Mouse (Mus musculus) 3134 (cell line): ENCODE results near the gene 1600002K03Rik.

ENCODE experiments used
- DNase-seq: peaks from one replicate; pipeline ENCODE4 v3.0.0-alpha.2; 2011; ENCODE audit warnings: low spot score; ENCODE audit not compliant: insufficient read length; ENCODE audit errors: extremely low read depth

Gene 1600002K03Rik

GRCm38 (mm10) chr10:80140666-80141035 lies 32.1 kb upstream of the 1600002K03Rik start, which contains the start of gene Cbarp:
TSS of gene Cbarp (minus strand) at chr10:80140835.
- no peak for DNase-seq

- peak; percentile 98 for DNase-seq
Observed at GRCm38 (mm10) chr10:80141243-80141642, 31.5 kb upstream of the 1600002K03Rik start.

- DNase-seq, result peak; percentile 91
Observed at GRCm38 (mm10) chr10:80141786-80142529, 30.8 kb upstream of the 1600002K03Rik start.

GRCm38 (mm10) chr10:80142530-80142925 lies 30.2 kb upstream of the 1600002K03Rik start:
- no peak for DNase-seq

- no peak for DNase-seq
Observed at GRCm38 (mm10) chr10:80143664-80144063, 29.1 kb upstream of the 1600002K03Rik start.

- no peak for DNase-seq
Observed at GRCm38 (mm10) chr10:80144159-80144558, 28.6 kb upstream of the 1600002K03Rik start.

- peak; percentile 58 for DNase-seq
Observed at GRCm38 (mm10) chr10:80144864-80145838, 27.6 kb upstream of the 1600002K03Rik start.

- DNase-seq, result no peak
Observed at GRCm38 (mm10) chr10:80145896-80146295, 26.8 kb upstream of the 1600002K03Rik start.

- DNase-seq, result peak; percentile 19
Observed at GRCm38 (mm10) chr10:80146568-80147011, 26.2 kb upstream of the 1600002K03Rik start.

- no peak for DNase-seq
Observed at GRCm38 (mm10) chr10:80147146-80147718, 25.5 kb upstream of the 1600002K03Rik start.

GRCm38 (mm10) chr10:80147719-80148601 lies 24.8 kb upstream of the 1600002K03Rik start, which contains the start of gene Midn:
TSS of gene Midn (plus strand) at chr10:80148272.
- DNase-seq, result peak; percentile 93

GRCm38 (mm10) chr10:80148610-80149290 lies 24.0 kb upstream of the 1600002K03Rik start:
- peak; percentile 95 for DNase-seq

- DNase-seq, result peak; percentile 98
Observed at GRCm38 (mm10) chr10:80149291-80150225, 23.2 kb upstream of the 1600002K03Rik start.

GRCm38 (mm10) chr10:80150226-80151210 lies 22.2 kb upstream of the 1600002K03Rik start:
- DNase-seq, result peak; percentile 61

- DNase-seq, result peak; percentile 75
Observed at GRCm38 (mm10) chr10:80151211-80152034, 21.3 kb upstream of the 1600002K03Rik start.
